ENCODE assay signal across 16 mouse cellular contexts in genomic region chr2:26108237-26108636, GRCm38 (mm10).
"Had no signal": no experiment of that assay in that cellular context is flagged by ENCODE, and none has a peak within 500 bp of the region (broad histone marks: within the 10 kb centered on the region; RNA-seq: fewer than 3 reads in every experiment).

No protein-coding gene starts in this region.

- H3K9ac ChIP-seq: limb, embryonic 12.5 days; limb, embryonic 15.5 days; liver, embryonic 14.5 days; liver, postnatal 0 days; lung, embryonic 14.5 days; midbrain, embryonic 15.5 days; neural tube, embryonic 12.5 days had no signal

- DNase-seq: kidney, postnatal 10 days; kidney, postnatal 4 days; left cerebral cortex, postnatal 4 days; liver, postnatal 0 days; lung, embryonic 14.5 days; thymus, adult 18-20 months; thymus, postnatal 36 days had no signal

- H3K9me3 ChIP-seq: limb, embryonic 12.5 days; limb, embryonic 15.5 days; midbrain, embryonic 12.5 days; midbrain, embryonic 15.5 days; neural tube, embryonic 12.5 days had no signal

- ATAC-seq: liver, postnatal 0 days; lung, postnatal 0 days; midbrain, embryonic 15.5 days had no signal

- H3K27me3 ChIP-seq: limb, embryonic 12.5 days; limb, embryonic 15.5 days; midbrain, embryonic 15.5 days; neural tube, embryonic 12.5 days had no signal

- H3K27ac ChIP-seq: limb, embryonic 12.5 days; limb, embryonic 15.5 days; liver, embryonic 14.5 days; macrophage; midbrain, embryonic 12.5 days; midbrain, embryonic 15.5 days; neural tube, embryonic 12.5 days had no signal

- H3K36me3 ChIP-seq: limb, embryonic 12.5 days; limb, embryonic 15.5 days; midbrain, embryonic 12.5 days; midbrain, embryonic 15.5 days; neural tube, embryonic 12.5 days had no signal

- H3K4me2 ChIP-seq: limb, embryonic 12.5 days; limb, embryonic 15.5 days; liver, embryonic 11.5 days; lung, embryonic 14.5 days; midbrain, embryonic 12.5 days; midbrain, embryonic 15.5 days; neural tube, embryonic 12.5 days had no signal

- H3K4me1 ChIP-seq: limb, embryonic 12.5 days; limb, embryonic 15.5 days; midbrain, embryonic 12.5 days; midbrain, embryonic 15.5 days; neural tube, embryonic 12.5 days had no signal

- H3K4me3 ChIP-seq: limb, embryonic 12.5 days; limb, embryonic 15.5 days; midbrain, embryonic 12.5 days; midbrain, embryonic 15.5 days; neural tube, embryonic 12.5 days had no signal
